Comparison of ENCODE assay signal across 7 mouse cellular contexts in genomic region chr12:110977896-110978606, GRCm38 (mm10). TPM values are rescaled to one million over a fixed set of nuclear protein-coding genes. Genes with fewer than 3 reads are reported as not detected.
DNase-seq lines count a peak whose midpoint lies in the region; ATAC-seq and TF ChIP-seq lines count a peak whose summit lies in the region.

No protein-coding gene starts in this region.

- H3K36me3 ChIP-seq in C2C12 (ENCODE audit: control insufficient read depth, insufficient read depth) (peaks cover 7% of the 10 kb centered on the region), ES-Bruce4 (ENCODE audit: control insufficient read depth, insufficient read depth, low read length, poor library complexity, severe bottlenecking) (peaks cover 5% of the 10 kb centered on the region; the same call in 1 of the 2 replicates)
- peaks cover 47% of the 10 kb centered on the region for H3K36me3 ChIP-seq in forebrain, embryonic 10.5 days (replicated peaks)
- H3K36me3 ChIP-seq in limb, embryonic 13.5 days, result peaks cover 43% of the 10 kb centered on the region
- no peaks in the 10 kb centered on the region; the same call in 1 of the 2 replicates for H3K36me3 ChIP-seq in splenic B cell, adult 2 months (ENCODE audit: control insufficient read depth, insufficient read depth, low read length, poor library complexity, severe bottlenecking)

- H3K79me2 ChIP-seq in C2C12 (ENCODE audit: control insufficient read depth, insufficient read depth), result peaks cover 13% of the 10 kb centered on the region

- H3K27me3 ChIP-seq in C2C12 (ENCODE audit: control insufficient read depth, insufficient read depth, insufficient read length) (no peaks in the 10 kb centered on the region), ES-Bruce4 (ENCODE audit: control insufficient read depth, insufficient read depth, low read length, poor library complexity, severe bottlenecking) (no peaks in the 10 kb centered on the region)
- H3K27me3 ChIP-seq in forebrain, embryonic 10.5 days (ENCODE audit: poor library complexity, severe bottlenecking), result peaks cover 19% of the 10 kb centered on the region
- H3K27me3 ChIP-seq in limb, embryonic 13.5 days, result no peaks in the 10 kb centered on the region
- H3K27me3 ChIP-seq in splenic B cell, adult 2 months (ENCODE audit: control insufficient read depth, insufficient read depth, low read length, poor library complexity, severe bottlenecking), result no peaks in the 10 kb centered on the region

- H3K4me1 ChIP-seq in ES-Bruce4 (ENCODE audit: control insufficient read depth, insufficient read depth, low read length), result no peaks in the 10 kb centered on the region
- H3K4me1 ChIP-seq in forebrain, embryonic 10.5 days, result peaks cover 39% of the 10 kb centered on the region
- H3K4me1 ChIP-seq in limb, embryonic 13.5 days, result peaks cover 16% of the 10 kb centered on the region

- H3K4me2 ChIP-seq in limb, embryonic 13.5 days (replicated peaks), result peak overlapping the region; percentile 81

- no peak for TF ChIP-seq EP300 in ES-Bruce4 (IDR thresholded peaks at IDR 0.05; ENCODE audit: insufficient read depth, low read depth, low read length)

- H3ac ChIP-seq in C2C12 (ENCODE audit: control insufficient read depth, insufficient read length, low read depth), result peak overlapping the region; percentile 86

- peak overlapping the region; percentile 44 for H3K4me3 ChIP-seq in C2C12 (ENCODE audit: insufficient read depth, poor library complexity, severe bottlenecking)
- H3K4me3 ChIP-seq in ES-Bruce4 (ENCODE audit: low read depth, low read length), result peak overlapping the region; percentile 86
- H3K4me3 ChIP-seq in forebrain, embryonic 10.5 days, result peak overlapping the region; percentile 93
- peak overlapping the region; percentile 86 for H3K4me3 ChIP-seq in limb, embryonic 13.5 days

- no peak for TF ChIP-seq CTCF in C2C12 (IDR thresholded peaks at IDR 0.05; ENCODE audit: control insufficient read depth, insufficient read depth, insufficient read length)
- no peak for TF ChIP-seq CTCF in ES-Bruce4 (IDR thresholded peaks at IDR 0.05; ENCODE audit: low read depth, low read length)

- H3K9me3 ChIP-seq in ES-Bruce4 (replicated peaks; ENCODE audit: control insufficient read depth, insufficient read depth, low read length, poor library complexity, severe bottlenecking), result no peaks in the 10 kb centered on the region
- no peaks in the 10 kb centered on the region; the same call in 1 of the 2 replicates for H3K9me3 ChIP-seq in forebrain, embryonic 10.5 days
- no peaks in the 10 kb centered on the region for H3K9me3 ChIP-seq in limb, embryonic 13.5 days

- H3K27ac ChIP-seq in ES-Bruce4 (ENCODE audit: insufficient read depth, low read length), result no peak overlapping the region
- peak overlapping the region; percentile 94 for H3K27ac ChIP-seq in forebrain, embryonic 10.5 days
- H3K27ac ChIP-seq in limb, embryonic 13.5 days, result no peak overlapping the region

- peak overlapping the region; percentile 85 for H3K9ac ChIP-seq in ES-Bruce4 (ENCODE audit: low read depth, poor library complexity, severe bottlenecking)
- H3K9ac ChIP-seq in limb, embryonic 13.5 days, result peak overlapping the region; percentile 80

- ATAC-seq in limb, embryonic 13.5 days (ENCODE audit: low FRiP score, low read depth), result no peak

- no peak for TF ChIP-seq POLR2A in ES-Bruce4 (IDR thresholded peaks at IDR 0.05; ENCODE audit: insufficient read depth, low read length)

- H3K79me3 ChIP-seq in C2C12 (ENCODE audit: low read depth), result no peaks in the 10 kb centered on the region

- 46% methylated on average over 14 of the region's 14 CpGs for WGBS in forebrain, embryonic 10.5 days
- 44% methylated on average over 14 of the region's 14 CpGs for WGBS in limb, embryonic 13.5 days

- DNase-seq in forebrain, embryonic 10.5 days (ENCODE audit: extremely low spot score, low spot score), result no peak
- DNase-seq in splenic B cell, adult 2 months (ENCODE audit: low read depth, low spot score), result peak; percentile 17
- no peak for DNase-seq in embryo, embryonic 10 days (ENCODE audit: low spot score)
- no peak for DNase-seq in left cerebral cortex, adult 11 months (ENCODE audit: low spot score)

TF ChIP-seq in C2C12, 6 proteins besides CTCF, POLR2A, EP300 and RAD21:
- TF ChIP-seq CEBPB (IDR thresholded peaks at IDR 0.05; ENCODE audit: low read depth) (no peak), MAX (IDR thresholded peaks at IDR 0.05) (no peak), USF1 (IDR thresholded peaks at IDR 0.05; ENCODE audit: low read depth) (no peak), MYOD1 (IDR thresholded peaks at IDR 0.05; ENCODE audit: control insufficient read depth, insufficient read length, low read depth) (no peak), MYOG (IDR thresholded peaks at IDR 0.05; ENCODE audit: control insufficient read depth, extremely low read depth, insufficient read length) (no peak), FOSL1 (IDR thresholded peaks at IDR 0.05; ENCODE audit: insufficient read depth, low read length, poor library complexity, severe bottlenecking) (no peak)

RNA-seq across cellular contexts. Expression of gene Ankrd9, which starts 0.8 kb away (rescaled TPM):
- 11.7 TPM for polyA plus RNA-seq in C2C12 (2012; fragmentation: generic; extraction: Trizol)
- polyA plus RNA-seq in ES-Bruce4 (2011; ENCODE audit: insufficient read depth, insufficient read length, low read depth, missing spikeins), result 4.3 and 4.9 TPM in 2 replicates
- 20.4 and 20.8 TPM in 2 replicates for polyA plus RNA-seq in forebrain, embryonic 10.5 days (2016; fragmentation: Nextera tagmentation; extraction: Ambion mirVana)
- 14.1 and 16.3 TPM in 2 replicates for polyA plus RNA-seq in limb, embryonic 13.5 days (2015; fragmentation: Nextera tagmentation; extraction: Ambion mirVana)
